Mouse (Mus musculus) limb, embryonic 14.5 days (tissue): Measurements from ENCODE around the gene Iqcb1. TPM values are rescaled to one million over a fixed set of nuclear protein-coding genes. Genes with fewer than 3 reads are reported as not detected.

Experiments
- ATAC-seq: fragments of 200-750 bp; cut with Nextera tagmentation; 2 replicates; pipeline ENCODE4 v1.8.0; 2017; ENCODE audit warnings: low read depth, moderate number of reproducible peaks, moderate TSS enrichment; ENCODE audit not compliant: low FRiP score
- DNase-seq: peaks from one replicate; pipeline ENCODE4 v3.0.0-alpha.2; 2015; ENCODE audit warnings: low spot score
- H3K27ac ChIP-seq: fragments of 300-500 bp; sonication (generic); replicated peaks from 2 replicates; pipeline ENCODE4 v1.5.1; 2014; ENCODE audit warnings: low read depth, mild to moderate bottlenecking, low read length, moderate library complexity, mixed read lengths
- H3K27me3 ChIP-seq: fragments of 300-500 bp; sonication (generic); 2 replicates; pipeline ENCODE4 v1.6.1; 2014; ENCODE audit warnings: low read length, mixed read lengths; ENCODE audit not compliant: control insufficient read depth, insufficient read depth
- H3K36me3 ChIP-seq: fragments of 300-500 bp; sonication (generic); 2 replicates; pipeline ENCODE4 v1.6.1; 2014; ENCODE audit warnings: mild to moderate bottlenecking, low read length, moderate library complexity, mixed read lengths; ENCODE audit not compliant: control insufficient read depth, insufficient read depth
- H3K4me1 ChIP-seq: fragments of 300-500 bp; sonication (generic); 2 replicates; pipeline ENCODE4 v1.6.1; 2014; ENCODE audit warnings: antibody characterized with exemption, low read length, mixed read lengths; ENCODE audit not compliant: control insufficient read depth, insufficient read depth
- H3K4me2 ChIP-seq: fragments of 300-500 bp; sonication (generic); replicated peaks from 2 replicates; pipeline ENCODE4 v1.6.1; 2014; ENCODE audit warnings: low read depth, mild to moderate bottlenecking, low read length, moderate library complexity; ENCODE audit not compliant: severe bottlenecking
- H3K4me3 ChIP-seq: fragments of 300-500 bp; sonication (generic); replicated peaks from 2 replicates; pipeline ENCODE4 v1.5.1; 2014; ENCODE audit warnings: low read length
- H3K9ac ChIP-seq: fragments of 300-500 bp; sonication (generic); 2 replicates; pipeline ENCODE4 v1.6.1; 2014; ENCODE audit warnings: mild to moderate bottlenecking, low read depth, low read length, moderate library complexity; ENCODE audit not compliant: severe bottlenecking
- H3K9me3 ChIP-seq: fragments of 300-500 bp; sonication (generic); 2 replicates; pipeline ENCODE4 v1.6.1; 2016; ENCODE audit warnings: low read length; ENCODE audit not compliant: control insufficient read depth
- POLR2A ChIP-seq: fragments of 200-500 bp; IDR thresholded peaks from 2 replicates; pipeline ENCODE4 v1.8.0; 2012; ENCODE audit warnings: inconsistent platforms, mild to moderate bottlenecking, moderate library complexity, borderline replicate concordance; ENCODE audit not compliant: insufficient read depth, insufficient read length; ENCODE audit errors: extremely low read depth
- WGBS: fragments of 180-500 bp; shearing (Covaris S2); extraction: QIAGEN DNeasy Blood & Tissue Kit; methylation state at CpG from one replicate; pipeline ENCODE4 v1.1.7; 2014; 5-methylcytosine and 5-hydroxymethylcytosine counted together
- polyA plus RNA-seq, 2 experiments: library from polyadenylated mRNA; depleted of rRNA in 1 of 2; stranded (reverse) in 1 of 2; unstranded in 1 of 2; fragments of >200 nt; fragmentation: Nextera tagmentation in 1 of 2; extraction: Ambion mirVana in 1 of 2; gene quantifications; 2 replicates each; pipeline versions ENCODE4 v1.2.1 to v1.2.3; 2012 to 2014

Gene Iqcb1
- polyA plus RNA-seq, 2 experiments: 26.7 to 39.9 TPM

- H3K36me3 ChIP-seq: peaks cover 70% of the 10 kb centered on the region
- no peak overlapping the region for H3K9ac ChIP-seq
- no peak overlapping the region for H3K27ac ChIP-seq
- H3K27me3 ChIP-seq: no peaks in the 10 kb centered on the region
- H3K4me3 ChIP-seq: no peak overlapping the region
- no peaks in the 10 kb centered on the region for H3K9me3 ChIP-seq
- WGBS: 95% methylated on average over 5 of the region's 5 CpGs
- TF ChIP-seq POLR2A: no peak
- no peak for ATAC-seq
- no peaks in the 10 kb centered on the region for H3K4me1 ChIP-seq
- H3K4me2 ChIP-seq: no peak overlapping the region
- no peak for DNase-seq
Observed at GRCm38 (mm10) chr16:36903156-36903555, 75.0 kb downstream of the Iqcb1 start.

- 82% methylated on average over 10 of the region's 10 CpGs for WGBS
- no peaks in the 10 kb centered on the region for H3K27me3 ChIP-seq
- TF ChIP-seq POLR2A: no peak
- H3K4me2 ChIP-seq: no peak overlapping the region
- H3K27ac ChIP-seq: no peak overlapping the region
- ATAC-seq (no peak), DNase-seq (no peak)
- H3K4me3 ChIP-seq: no peak overlapping the region
- H3K9me3 ChIP-seq: no peaks in the 10 kb centered on the region
- H3K9ac ChIP-seq: no peak overlapping the region
- H3K4me1 ChIP-seq: no peaks in the 10 kb centered on the region
- peaks cover 69% of the 10 kb centered on the region for H3K36me3 ChIP-seq
Observed at GRCm38 (mm10) chr16:36911909-36912308, 83.7 kb downstream of the Iqcb1 start.

- DNase-seq: no peak
- no peaks in the 10 kb centered on the region for H3K27me3 ChIP-seq
- no peak overlapping the region for H3K4me3 ChIP-seq
- TF ChIP-seq POLR2A: no peak
- H3K9me3 ChIP-seq: no peaks in the 10 kb centered on the region
- H3K36me3 ChIP-seq: peaks cover 73% of the 10 kb centered on the region
- no peak overlapping the region for H3K27ac ChIP-seq
- ATAC-seq: no peak
- H3K4me1 ChIP-seq: no peaks in the 10 kb centered on the region
- WGBS: 87% methylated on average over 13 of the region's 13 CpGs
- no peak overlapping the region for H3K9ac ChIP-seq
- H3K4me2 ChIP-seq: no peak overlapping the region
Observed at GRCm38 (mm10) chr16:36912311-36912710, 84.1 kb downstream of the Iqcb1 start.

GRCm38 (mm10) chr16:36914195-36914594 is 86.0 kb downstream of the Iqcb1 start:
- H3K27me3 ChIP-seq: no peaks in the 10 kb centered on the region
- H3K36me3 ChIP-seq: peaks cover 79% of the 10 kb centered on the region
- ATAC-seq: 0 out of 2 replicates have a peak, but pooled peaks have one; percentile 23
- H3K4me1 ChIP-seq: no peaks in the 10 kb centered on the region
- no peak for DNase-seq
- TF ChIP-seq POLR2A: no peak
- H3K9me3 ChIP-seq: no peaks in the 10 kb centered on the region
- no peak overlapping the region for H3K9ac ChIP-seq
- no peak overlapping the region for H3K27ac ChIP-seq
- no peak overlapping the region for H3K4me3 ChIP-seq
- WGBS: 75% methylated on average over 5 of the region's 5 CpGs
- H3K4me2 ChIP-seq: no peak overlapping the region

- DNase-seq (no peak), ATAC-seq (no peak)
- Histone ChIP-seq H3K4me1 (no peaks in the 10 kb centered on the region), H3K4me3 (no peak overlapping the region), H3K9me3 (no peaks in the 10 kb centered on the region), H3K9ac (no peak overlapping the region), H3K27ac (no peak overlapping the region), H3K27me3 (no peaks in the 10 kb centered on the region), H3K4me2 (no peak overlapping the region), H3K36me3 (peaks cover 88% of the 10 kb centered on the region)
- TF ChIP-seq POLR2A: no peak
- WGBS: 96% methylated on average over 10 of the region's 10 CpGs
Observed at GRCm38 (mm10) chr16:36918505-36918904, 90.3 kb downstream of the Iqcb1 start.

GRCm38 (mm10) chr16:36920410-36920809 is 92.2 kb downstream of the Iqcb1 start:
- H3K9me3 ChIP-seq: no peaks in the 10 kb centered on the region
- ATAC-seq (no peak), DNase-seq (no peak)
- H3K4me2 ChIP-seq: no peak overlapping the region
- no peaks in the 10 kb centered on the region for H3K4me1 ChIP-seq
- no peaks in the 10 kb centered on the region for H3K27me3 ChIP-seq
- TF ChIP-seq POLR2A: no peak
- no peak overlapping the region for H3K4me3 ChIP-seq
- no peak overlapping the region for H3K27ac ChIP-seq
- H3K36me3 ChIP-seq: peaks cover 87% of the 10 kb centered on the region
- WGBS: 95% methylated on average over 3 of the region's 3 CpGs
- H3K9ac ChIP-seq: no peak overlapping the region
